Mouse (Mus musculus) embryonic facial prominence, embryonic 12.5 days (tissue): Measurements from ENCODE around the gene Naa35. TPM values are rescaled to one million over a fixed set of nuclear protein-coding genes. Genes with fewer than 3 reads are reported as not detected.

Experiments
- ATAC-seq: fragments of 200-750 bp; cut with Nextera tagmentation; 2 replicates; pipeline ENCODE4 v1.8.0; 2017; ENCODE audit not compliant: insufficient number of reproducible peaks, insufficient read depth, low FRiP score, low TSS enrichment
- H3K27ac ChIP-seq: fragments of 300-500 bp; sonication (generic); 2 replicates; pipeline ENCODE4 v1.5.1; 2016; ENCODE audit warnings: mild to moderate bottlenecking
- H3K27me3 ChIP-seq: fragments of 300-500 bp; sonication (generic); 2 replicates; pipeline ENCODE4 v1.6.1; 2016; ENCODE audit warnings: mild to moderate bottlenecking, moderate library complexity
- H3K36me3 ChIP-seq: fragments of 300-500 bp; sonication (generic); 2 replicates; pipeline ENCODE4 v1.6.1; 2016; ENCODE audit warnings: mild to moderate bottlenecking
- H3K4me1 ChIP-seq: fragments of 300-500 bp; sonication (generic); 2 replicates; pipeline ENCODE4 v1.6.1; 2016
- H3K4me2 ChIP-seq: fragments of 300-500 bp; sonication (generic); replicated peaks from 2 replicates; pipeline ENCODE4 v1.6.1; 2016; ENCODE audit warnings: mild to moderate bottlenecking, moderate library complexity
- H3K4me3 ChIP-seq: fragments of 300-500 bp; sonication (generic); 2 replicates; pipeline ENCODE4 v1.5.1; 2016; ENCODE audit warnings: mild to moderate bottlenecking
- H3K9ac ChIP-seq: fragments of 300-500 bp; sonication (generic); 2 replicates; pipeline ENCODE4 v1.6.1; 2016; ENCODE audit warnings: mild to moderate bottlenecking, moderate library complexity
- H3K9me3 ChIP-seq: fragments of 300-500 bp; sonication (generic); 2 replicates; pipeline ENCODE4 v1.6.1; 2016; ENCODE audit warnings: mild to moderate bottlenecking, moderate library complexity
- WGBS: fragments of 180-500 bp; shearing (Covaris S2); methylation state at CpG from one replicate; pipeline ENCODE4 v1.1.7; 2016; 5-methylcytosine and 5-hydroxymethylcytosine counted together
- polyA plus RNA-seq: library from polyadenylated mRNA; unstranded; fragments of >200 nt; fragmentation: Nextera tagmentation; extraction: Ambion mirVana; gene quantifications from 2 replicates; pipeline ENCODE4 v1.2.1, GENCODE M21; 2016

Naa35 gene
- polyA plus RNA-seq, 1 experiment from 2014 or later, result 127 TPM

DNA sequence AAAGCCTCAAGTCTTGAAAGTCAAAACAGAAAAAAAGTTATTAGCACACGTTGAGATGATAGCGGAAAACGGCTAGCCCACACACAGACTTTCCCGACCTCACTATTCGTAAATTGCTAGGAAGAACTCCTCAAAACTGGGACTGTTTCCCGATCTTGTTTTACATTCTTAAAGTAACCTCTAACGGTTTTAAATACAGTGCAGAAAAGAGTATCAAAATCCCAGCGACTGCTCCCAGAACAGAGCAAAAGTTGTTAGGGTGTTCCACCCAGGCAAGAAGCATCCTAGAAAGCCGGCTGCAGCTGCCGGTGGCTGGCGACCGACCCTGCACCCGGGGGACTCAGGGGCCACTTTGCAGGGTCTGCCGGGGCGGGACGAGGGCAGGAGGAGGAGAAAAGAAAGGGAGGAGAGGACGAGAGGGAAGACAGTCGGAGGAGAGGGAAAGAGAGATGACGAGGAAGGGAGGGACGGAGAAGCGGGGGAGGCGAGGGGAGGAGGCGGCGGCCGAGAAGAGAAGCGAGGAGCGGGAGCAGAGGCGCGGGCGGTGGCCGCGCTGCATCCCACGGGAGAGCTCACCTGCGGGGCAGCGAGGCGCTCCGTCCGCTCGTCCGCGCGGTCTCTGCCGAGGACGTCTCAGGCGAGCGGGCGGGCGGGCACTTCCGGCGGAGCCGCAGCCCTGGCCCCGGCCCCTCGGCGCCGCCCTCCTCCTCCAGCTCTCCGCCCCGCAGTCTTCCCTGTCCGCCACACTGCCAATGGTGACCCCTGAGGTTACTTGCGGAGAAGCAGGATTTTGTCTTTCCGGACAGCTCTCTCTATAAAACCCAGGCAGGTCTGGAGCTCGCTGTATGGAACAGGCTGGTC is 90.3 kb downstream of the Naa35 start, which contains the start of gene Golm1:
TSS of gene Golm1 (minus strand) at position 661 of the 861 bp plus-strand sequence.
- 1% methylated on average over 47 of the region's 61 CpGs for WGBS
- Histone ChIP-seq H3K4me1 (peaks cover 11% of the 10 kb centered on the region), H3K9me3 (no peaks in the 10 kb centered on the region), H3K4me2 (peak within 1 kb of the TSS; percentile 73), H3K9ac (peak within 1 kb of the TSS; percentile 69), H3K27ac (peak within 1 kb of the TSS; percentile 75), H3K4me3 (peak within 1 kb of the TSS; percentile 67), H3K36me3 (no peaks in the 10 kb centered on the region), H3K27me3 (no peaks in the 10 kb centered on the region)
- ATAC-seq, result peak; percentile 74; the same call in 1 of the 2 replicates

DNA sequence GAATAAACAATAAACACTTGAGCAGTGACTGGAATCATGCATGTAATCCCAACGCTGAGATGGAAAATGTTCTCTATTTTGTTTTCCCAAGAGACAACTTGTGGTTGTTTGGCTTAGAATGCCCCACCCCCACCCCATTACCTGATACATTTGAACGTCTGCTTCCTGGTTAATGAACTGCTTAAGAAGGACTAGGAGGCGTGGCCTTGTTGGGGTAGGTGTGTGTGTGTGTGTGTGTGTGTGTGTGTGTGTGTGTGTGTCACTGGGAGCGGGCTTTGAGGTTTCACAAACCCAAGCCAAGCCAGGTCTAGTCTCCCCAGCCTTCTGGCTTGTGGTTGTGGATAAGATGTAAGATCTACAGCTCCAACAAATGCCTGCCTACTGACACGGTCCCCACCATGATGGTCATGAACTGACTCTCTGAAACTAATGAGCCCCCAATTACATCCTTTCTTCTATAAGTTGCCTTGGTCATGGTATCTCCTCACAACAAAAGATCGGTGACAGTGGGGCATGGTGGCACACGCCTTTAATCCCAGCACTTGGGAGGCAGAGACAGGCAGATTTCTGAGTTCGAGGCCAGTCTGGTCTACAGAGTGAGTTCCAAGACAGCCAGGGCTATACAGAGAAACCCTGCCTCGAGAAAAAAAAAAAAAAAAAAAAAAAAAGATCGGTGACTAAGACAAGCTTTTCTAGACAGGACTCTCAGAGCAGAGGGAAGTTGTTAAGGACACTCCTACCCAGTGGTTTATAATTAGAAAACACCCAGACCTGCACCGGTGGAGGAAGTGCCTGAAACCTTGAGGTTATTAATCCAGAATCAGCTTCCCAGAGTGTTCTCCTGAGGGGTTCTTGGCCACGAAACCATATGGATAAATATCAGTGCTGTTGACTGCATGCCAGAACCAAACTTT is 91.5 kb downstream of the Naa35 start:
- H3K27me3 ChIP-seq, result no peaks in the 10 kb centered on the region
- no peaks in the 10 kb centered on the region for H3K36me3 ChIP-seq
- peaks cover 11% of the 10 kb centered on the region for H3K4me1 ChIP-seq
- no peak overlapping the region for H3K4me2 ChIP-seq
- no peak for ATAC-seq
- H3K4me3 ChIP-seq, result no peak overlapping the region
- H3K9me3 ChIP-seq, result no peaks in the 10 kb centered on the region
- no peak overlapping the region for H3K9ac ChIP-seq
- WGBS, result 74% methylated on average over 10 of the region's 12 CpGs
- H3K27ac ChIP-seq, result no peak overlapping the region

DNA sequence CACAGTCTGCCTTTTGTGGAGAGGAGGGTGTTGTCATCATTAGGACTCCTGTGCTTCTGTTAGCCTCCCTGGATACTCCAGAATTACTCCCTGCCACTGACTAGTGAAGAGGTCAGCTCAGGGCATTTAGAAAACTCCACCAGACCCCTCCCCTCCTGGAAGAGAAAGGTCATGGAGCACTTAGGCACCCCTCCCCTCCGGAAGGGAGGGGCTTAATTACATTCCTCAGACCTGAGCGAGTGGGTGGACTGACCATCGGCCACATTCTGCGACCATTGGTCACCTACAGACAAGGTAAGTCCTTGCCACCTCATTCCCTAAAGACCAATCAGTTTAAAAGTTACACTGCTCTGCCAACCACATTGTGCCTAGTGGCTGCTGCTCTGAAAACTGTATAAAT is 94.2 kb downstream of the Naa35 start:
- 27% methylated on average over 4 of the region's 4 CpGs for WGBS
- no peaks in the 10 kb centered on the region for H3K9me3 ChIP-seq
- no peak overlapping the region for H3K4me3 ChIP-seq
- no peak overlapping the region for H3K9ac ChIP-seq
- H3K27me3 ChIP-seq, result no peaks in the 10 kb centered on the region
- no peak overlapping the region for H3K4me2 ChIP-seq
- no peaks in the 10 kb centered on the region for H3K36me3 ChIP-seq
- ATAC-seq, result no peak
- peaks cover under 1% of the 10 kb centered on the region; the same call in 1 of the 2 replicates for H3K4me1 ChIP-seq
- H3K27ac ChIP-seq, result no peak overlapping the region

- 65% methylated on average over 4 of the region's 4 CpGs for WGBS
- Histone ChIP-seq H3K9me3 (no peaks in the 10 kb centered on the region), H3K4me2 (no peak overlapping the region), H3K4me1 (no peaks in the 10 kb centered on the region), H3K27me3 (no peaks in the 10 kb centered on the region), H3K27ac (no peak overlapping the region), H3K4me3 (no peak overlapping the region), H3K36me3 (no peaks in the 10 kb centered on the region), H3K9ac (no peak overlapping the region)
- ATAC-seq, result no peak
These were observed 94.8 kb downstream of the Naa35 start for GRCm38 (mm10) chr13:59679908-59680307.

DNA sequence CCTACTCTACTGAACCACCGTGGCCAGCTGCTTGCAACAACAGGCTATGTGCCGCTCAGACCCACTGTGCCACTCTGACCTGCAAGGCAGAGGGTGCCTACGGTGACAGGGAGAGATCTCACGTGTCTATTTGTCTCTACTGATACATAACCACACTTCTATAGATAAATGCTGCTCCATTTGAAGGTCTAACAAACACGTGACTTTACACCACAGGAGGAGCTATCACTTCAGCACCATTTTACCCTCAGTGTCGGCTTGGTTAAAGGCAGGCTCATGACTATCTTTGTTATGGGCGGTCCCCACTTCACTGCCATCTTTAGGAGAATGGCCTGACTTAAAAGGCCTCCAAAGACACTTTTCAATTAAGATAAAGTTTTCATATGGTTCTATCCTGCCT is 97.6 kb downstream of the Naa35 start:
- Histone ChIP-seq H3K27ac (no peak overlapping the region), H3K36me3 (no peaks in the 10 kb centered on the region), H3K4me2 (no peak overlapping the region), H3K4me1 (no peaks in the 10 kb centered on the region), H3K9ac (no peak overlapping the region), H3K4me3 (no peak overlapping the region), H3K9me3 (no peaks in the 10 kb centered on the region), H3K27me3 (no peaks in the 10 kb centered on the region)
- no peak for ATAC-seq
- 29% methylated on average over 7 of the region's 7 CpGs for WGBS

DNA sequence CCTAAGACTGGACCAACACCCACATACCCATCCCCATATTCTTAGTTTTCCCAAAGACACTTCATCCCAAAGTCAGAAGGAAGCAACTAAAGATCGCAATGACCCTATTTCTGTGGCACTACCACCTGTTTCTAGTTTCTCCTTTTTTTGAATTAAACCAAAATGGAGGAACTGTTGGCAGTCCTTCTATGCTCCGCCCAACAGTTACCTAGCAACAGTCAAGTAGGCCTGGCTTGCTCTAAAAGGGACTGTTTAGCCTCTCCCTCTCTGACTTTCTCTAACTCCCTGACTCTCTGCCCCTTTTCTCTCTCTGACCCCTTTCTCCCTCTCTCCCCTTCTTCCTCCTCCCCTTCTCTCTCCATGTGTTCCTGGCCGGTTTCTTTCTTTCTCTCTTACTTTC is 100.2 kb downstream of the Naa35 start:
- Histone ChIP-seq H3K27me3 (no peaks in the 10 kb centered on the region), H3K4me2 (no peak overlapping the region), H3K4me3 (no peak overlapping the region), H3K27ac (no peak overlapping the region), H3K36me3 (no peaks in the 10 kb centered on the region), H3K4me1 (no peaks in the 10 kb centered on the region), H3K9me3 (no peaks in the 10 kb centered on the region), H3K9ac (no peak overlapping the region)
- ATAC-seq, result no peak
- WGBS, result 76% methylated on average over 3 of the region's 3 CpGs

Other genes with a start within 250 kb of the Naa35 start
- gene Agtpbp1, start within 50 bp of the Naa35 start, polyA plus RNA-seq, result 20.7 and 21.3 TPM in 2 replicates
- 57.3 and 62.6 TPM in 2 replicates for gene Golm1, start 90.6 kb downstream of the Naa35 start, polyA plus RNA-seq
- not detected in 2 replicates for gene 4921517D22Rik, start 108.8 kb downstream of the Naa35 start, polyA plus RNA-seq
- 0.51 TPM in 1 of 2 replicates, not detected in the other for gene Spata31d1a, start 125.1 kb downstream of the Naa35 start, polyA plus RNA-seq
- gene Spata31d1b, start 127.0 kb downstream of the Naa35 start, polyA plus RNA-seq, result not detected in 2 replicates
- gene Spata31d1d, start 146.5 kb downstream of the Naa35 start, polyA plus RNA-seq, result not detected in 2 replicates
- gene 1700014D04Rik, start 161.5 kb downstream of the Naa35 start, polyA plus RNA-seq, result 0.32 TPM in 1 of 2 replicates, not detected in the other
- 113 and 115 TPM in 2 replicates for gene Isca1, start 184.6 kb downstream of the Naa35 start, polyA plus RNA-seq
- gene Gm49354, start 197.0 kb downstream of the Naa35 start, polyA plus RNA-seq, result not detected in 2 replicates
- gene Tut7, start 237.9 kb downstream of the Naa35 start, polyA plus RNA-seq, result 47.8 and 57.0 TPM in 2 replicates